Mouse (Mus musculus) MN1 (cell line): Measurements from ENCODE around the gene Lcn8.
A peak's percentile ranks its signal among the peaks of the same experiment; 100 is the strongest.

Experiments
- DNase-seq: peaks from one replicate; pipeline ENCODE4 v3.0.0-alpha.2; 2016; ENCODE audit warnings: low spot score

The Lcn8 gene

DNA sequence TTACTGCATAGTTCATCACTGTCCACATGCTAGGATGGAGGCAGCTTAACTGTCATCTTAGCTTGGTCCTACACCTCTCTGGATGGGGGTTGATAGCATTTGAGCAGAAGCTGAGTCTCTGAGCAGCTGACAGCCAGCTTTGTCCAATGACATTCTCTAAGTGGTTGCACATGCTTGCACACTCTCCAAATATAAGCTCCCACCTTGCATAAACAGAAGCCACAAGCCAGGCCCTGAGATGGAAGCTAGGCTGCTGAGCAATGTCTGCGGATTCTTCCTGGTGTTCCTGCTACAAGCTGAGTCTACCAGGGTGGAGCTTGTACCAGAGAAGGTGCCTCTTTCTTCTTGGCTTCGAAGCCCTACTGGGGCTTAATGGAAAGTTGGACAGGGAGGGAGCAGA lies at the start of gene Lcn8:
Gene Lcn8, plus strand, starts transcription at position 219 of the 400 bp plus-strand sequence.
- no peak for DNase-seq

DNA sequence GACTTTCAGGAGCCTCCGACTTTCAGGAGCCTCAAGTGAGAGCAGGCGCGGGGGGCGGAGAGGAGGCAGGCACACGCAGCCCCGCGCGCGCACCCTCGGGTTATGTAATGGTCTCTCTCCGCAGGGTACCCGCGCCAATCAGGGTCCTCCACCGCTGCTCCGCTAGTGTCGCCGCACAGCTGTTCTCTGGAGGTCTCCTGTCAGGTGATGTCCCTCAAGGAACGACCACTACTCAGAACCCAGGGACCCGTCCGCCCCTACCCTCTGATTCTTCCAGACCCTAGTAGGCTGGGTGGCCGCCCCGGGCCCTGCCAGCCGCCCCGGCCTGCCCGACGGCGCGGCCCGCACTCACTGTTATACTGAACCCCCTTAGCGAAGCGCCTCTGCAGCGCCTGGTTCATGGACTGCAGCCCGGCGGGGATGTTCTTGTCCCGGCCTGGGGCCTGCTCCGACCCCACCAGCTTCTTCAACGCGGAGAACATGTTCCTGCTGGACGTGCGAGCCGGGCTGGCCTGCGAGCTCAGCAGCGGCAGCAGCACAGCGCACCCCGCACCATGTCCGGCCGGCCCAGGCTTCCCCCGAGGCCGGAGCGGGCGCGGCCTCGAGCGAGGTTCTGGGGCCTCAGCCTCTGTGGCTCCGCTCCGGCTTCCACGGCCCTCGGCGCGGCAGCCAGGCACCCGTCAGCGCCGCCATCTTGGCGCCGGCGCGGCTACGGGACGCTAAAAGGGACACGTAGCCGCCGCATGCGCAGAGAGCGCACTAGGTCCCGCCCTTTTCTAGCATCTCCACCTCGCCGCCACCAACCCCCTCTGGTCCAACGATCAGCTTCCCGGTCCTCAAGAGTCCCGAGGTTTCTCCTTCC lies 44.9 kb upstream of the Lcn8 start, which contains the start of gene Rabl6:
Gene Rabl6, minus strand, starts transcription at position 761 of the 862 bp plus-strand sequence.
- DNase-seq, result peak; percentile 89

DNA sequence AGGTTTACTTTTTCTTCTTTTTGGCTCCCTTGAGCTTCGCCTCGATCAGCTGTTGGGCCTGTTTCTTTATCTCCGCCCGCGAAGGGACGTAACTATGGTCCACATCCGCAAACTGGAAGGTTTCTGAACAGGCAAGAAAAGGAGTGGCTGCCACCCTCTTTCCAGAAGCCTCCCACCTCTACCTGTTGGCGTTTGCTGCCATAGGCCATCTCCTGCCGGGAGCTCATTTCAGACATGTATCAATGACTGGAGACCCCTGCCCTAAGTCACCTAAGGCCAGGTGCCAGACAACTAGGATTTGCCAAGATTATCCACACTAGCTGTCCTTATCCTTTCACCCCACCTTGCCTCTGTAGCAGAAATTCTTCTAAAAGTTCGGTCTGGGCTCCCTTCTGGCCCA lies 44.2 kb upstream of the Lcn8 start:
- DNase-seq, result no peak

DNA sequence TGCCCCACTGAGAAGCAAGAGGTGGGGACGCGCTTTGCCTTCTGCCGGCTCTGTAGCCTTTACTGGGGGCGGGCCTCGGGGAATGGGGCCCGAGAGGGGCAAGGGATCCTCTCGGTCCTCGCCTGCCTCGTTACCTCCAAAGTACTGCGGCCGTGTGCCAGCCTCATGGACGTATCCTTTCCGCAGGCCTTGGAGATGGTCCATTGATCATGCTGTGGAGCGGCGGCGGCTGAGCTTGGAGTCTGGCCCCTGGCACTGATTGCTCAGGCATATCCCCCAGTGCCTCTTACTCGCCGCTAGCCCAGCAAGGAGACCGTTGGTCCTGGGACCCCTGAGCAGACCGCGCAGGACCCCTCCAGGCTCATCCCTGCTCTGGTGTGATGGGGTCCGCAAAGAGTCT lies 36.5 kb upstream of the Lcn8 start:
- no peak for DNase-seq

DNA sequence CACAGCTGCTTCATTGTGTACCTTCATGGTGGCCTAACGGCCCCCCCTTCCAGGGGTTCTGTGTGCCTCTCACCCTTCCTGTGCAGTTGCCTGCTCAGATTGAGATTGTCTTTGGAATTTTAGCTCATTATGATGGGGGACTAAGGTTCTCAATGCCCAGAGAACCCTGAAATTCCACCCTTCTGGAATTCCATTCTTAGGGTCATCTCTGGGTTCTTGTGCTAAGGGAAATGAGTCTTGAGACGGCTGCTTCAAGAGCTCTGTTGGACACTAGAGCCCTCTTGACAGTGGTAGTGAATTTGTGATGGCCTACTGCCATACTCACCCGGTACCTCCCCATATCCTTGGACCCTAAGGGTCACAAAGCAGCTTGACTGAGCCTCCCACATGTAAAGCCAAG lies 35.3 kb upstream of the Lcn8 start, which contains the start of gene Ccdc183:
Gene Ccdc183, minus strand, starts transcription at position 101 of the 400 bp plus-strand sequence.
- no peak for DNase-seq

DNA sequence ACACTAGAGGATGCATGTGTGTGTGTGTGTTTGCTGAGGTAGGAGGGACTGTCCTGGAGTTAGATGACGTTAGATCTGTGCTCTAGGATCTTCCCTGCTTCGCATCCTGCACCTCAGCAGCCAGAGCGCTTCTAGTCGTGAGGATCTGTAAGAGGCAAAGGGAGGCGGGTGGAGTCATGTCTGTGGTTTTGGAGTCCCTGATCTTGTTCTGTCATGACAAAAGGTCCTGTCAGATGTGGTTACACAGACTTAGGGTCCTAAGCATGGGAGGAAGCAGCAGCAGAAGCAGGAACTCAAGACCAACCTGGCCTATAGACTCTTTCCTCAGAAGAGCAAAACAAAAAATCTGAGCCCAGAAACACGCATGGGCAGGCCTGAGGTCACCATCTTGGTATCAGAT lies 32.5 kb upstream of the Lcn8 start:
- no peak for DNase-seq

DNA sequence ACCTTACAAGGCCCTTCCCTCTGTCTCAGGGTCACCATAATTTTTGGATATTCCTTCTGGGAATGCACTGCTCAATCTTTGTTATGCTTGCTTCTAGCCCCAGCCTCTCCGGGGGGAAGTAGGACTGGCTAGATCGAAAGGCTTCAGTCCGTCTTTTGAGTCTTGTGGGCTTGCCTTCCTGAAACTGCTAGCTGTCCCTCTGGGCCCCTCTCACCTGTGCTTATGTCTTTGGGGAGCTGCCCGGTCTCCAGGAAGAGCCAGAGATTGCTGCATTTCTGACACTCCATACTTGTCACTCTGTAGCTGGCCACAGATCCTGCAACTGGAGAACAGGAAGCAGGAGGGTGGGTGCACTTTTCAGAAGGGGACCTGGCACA lies 32.1 kb upstream of the Lcn8 start:
- DNase-seq, result no peak

DNA sequence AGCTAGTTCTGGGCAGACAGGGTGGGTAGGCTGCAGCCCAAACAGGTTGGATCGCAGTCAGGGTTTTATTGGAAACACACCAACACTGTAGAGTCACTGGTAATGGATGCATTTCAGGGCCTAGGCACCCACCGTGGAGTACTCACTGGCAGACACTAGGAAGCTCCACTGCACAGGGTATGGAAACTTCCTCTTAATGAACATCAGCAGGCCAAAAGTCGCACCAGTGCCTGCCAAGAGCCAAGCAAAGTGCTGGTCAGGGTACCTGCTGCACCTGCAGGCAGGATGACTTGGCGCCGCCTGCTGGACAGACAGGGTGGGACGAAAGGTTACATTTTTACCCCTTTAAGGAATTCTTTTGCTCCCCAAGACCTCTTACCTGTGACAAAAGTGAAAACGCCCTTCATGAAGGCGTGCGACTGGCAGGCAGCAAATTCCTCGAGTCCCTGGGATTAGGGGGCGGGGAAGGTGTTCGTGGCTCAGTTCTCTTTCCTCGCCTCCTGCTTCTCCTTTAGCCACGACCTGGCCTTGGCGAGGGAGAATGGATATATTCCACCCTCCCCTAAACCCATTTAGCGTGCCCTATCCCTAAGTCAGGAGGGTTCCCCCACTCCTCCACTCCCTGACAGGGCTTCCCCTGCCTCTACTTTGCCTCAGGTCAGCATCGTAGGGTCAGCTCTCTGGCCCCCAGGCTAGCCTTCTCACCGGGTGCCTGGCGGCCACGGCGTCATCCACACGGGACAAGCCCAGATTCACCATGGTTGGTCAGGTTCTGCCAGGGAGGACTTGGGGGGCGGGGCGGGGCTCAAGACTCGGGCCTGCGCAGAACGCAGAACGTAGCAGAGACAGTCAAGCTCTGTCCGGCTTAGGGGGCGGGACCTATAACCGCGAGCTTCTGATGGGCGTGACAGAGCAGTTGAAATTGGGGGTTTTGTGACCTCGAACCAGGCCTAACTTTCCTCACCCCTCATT lies 31.4 kb upstream of the Lcn8 start, which contains the start of gene Tmem141:
Gene Tmem141, minus strand, starts transcription at position 777 of the 972 bp plus-strand sequence.
- no peak for DNase-seq

DNA sequence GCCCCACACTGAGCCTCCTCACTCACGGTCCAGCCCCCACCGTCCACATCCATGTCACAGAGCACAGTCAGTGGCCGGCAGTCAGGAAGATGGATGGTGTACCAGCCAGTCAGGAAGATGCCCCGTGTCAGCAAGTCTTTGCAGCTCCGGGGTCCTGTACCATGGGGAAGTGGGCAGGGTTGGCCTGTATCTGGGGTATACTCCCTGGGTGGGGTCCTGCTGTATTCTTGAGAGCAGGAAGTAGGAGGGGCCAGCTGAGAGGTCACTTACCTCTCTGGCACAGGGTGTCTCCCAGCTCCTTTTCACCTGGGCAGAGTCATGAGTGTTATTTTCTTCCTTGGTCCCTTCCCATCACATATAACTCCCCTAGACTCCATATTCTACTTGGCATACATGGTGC lies 26.9 kb upstream of the Lcn8 start:
- DNase-seq, result no peak

DNA sequence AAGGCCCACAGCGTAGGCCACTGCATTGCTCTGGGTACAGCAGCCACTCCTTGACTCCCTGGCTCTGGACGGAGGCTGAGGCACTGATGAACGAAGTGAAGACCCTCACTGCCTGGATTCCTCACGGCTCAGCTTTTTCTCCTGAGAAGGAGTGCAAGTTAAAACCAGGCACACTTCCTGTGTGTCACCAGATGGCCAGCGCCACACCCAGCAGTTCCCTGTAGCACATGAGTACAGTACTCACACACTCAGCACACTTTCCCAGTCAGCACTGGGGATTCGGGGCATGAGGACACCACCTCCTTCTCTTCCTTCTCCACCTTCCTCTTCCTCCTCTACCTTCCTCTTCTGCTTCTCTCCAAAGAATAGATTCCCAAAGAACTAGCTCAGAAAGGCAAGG lies 25.1 kb upstream of the Lcn8 start, which contains the start of gene Fcna:
Gene Fcna, minus strand, starts transcription at position 220 of the 400 bp plus-strand sequence.
- no peak for DNase-seq

DNA sequence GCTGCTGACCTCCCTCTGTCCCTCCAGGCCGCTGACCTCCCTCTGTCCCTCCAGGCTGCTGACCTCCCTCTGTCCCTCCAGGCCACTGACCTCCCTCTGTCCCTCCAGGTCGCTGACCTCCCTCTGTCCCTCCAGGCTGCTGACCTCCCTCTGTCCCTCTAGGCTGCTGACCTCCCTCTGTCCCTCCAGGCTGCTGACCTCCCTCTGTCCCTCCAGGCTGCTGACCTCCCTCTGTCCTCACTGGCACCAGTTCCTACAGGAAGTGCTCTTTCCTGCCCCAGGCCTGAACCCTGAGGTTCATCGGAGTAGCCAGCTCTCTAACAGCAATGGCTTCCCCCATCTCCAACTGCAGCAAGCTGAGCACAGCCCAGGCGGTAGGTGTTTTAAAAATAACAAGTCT lies 24.2 kb upstream of the Lcn8 start:
- no peak for DNase-seq

DNA sequence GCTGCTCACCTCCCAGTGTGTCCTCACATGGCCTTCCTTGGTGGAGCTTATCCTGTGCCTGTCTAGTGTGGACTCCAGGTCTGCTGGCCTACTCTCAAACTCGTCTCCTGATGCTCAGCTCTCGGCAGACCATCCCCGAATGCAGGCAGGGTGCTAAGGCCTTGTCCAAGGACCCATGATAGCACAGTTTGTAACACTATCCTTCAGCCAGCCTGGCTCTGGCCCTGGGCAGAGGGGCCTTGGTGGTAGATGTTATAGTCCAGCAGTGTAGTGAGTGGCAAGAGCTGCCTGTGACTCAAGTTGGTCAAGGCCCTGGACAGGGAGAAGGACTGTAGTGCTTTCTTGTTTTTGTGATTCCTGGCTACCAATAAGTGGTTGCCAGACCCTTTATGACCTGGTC lies 19.3 kb upstream of the Lcn8 start:
- no peak for DNase-seq

DNA sequence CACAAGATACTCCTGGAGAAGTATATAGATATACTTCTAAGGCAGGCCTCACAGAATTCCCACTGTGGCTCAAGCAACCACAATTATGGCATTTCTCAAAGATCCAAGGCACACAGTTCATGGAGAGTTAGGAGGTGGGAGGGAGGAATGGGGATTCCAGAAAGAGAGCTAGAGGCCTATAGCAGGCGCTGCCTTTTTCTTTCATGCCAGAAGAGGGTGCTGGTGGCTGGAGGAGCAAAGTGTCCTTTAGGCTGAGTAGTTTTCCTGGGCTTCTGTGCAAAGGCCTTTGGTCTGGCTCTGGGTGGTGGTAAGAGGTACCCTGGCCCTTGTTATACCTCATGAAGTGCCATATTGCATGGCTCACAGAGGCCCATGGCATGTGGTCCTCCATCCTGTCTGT lies 18.9 kb upstream of the Lcn8 start:
- DNase-seq, result no peak

DNA sequence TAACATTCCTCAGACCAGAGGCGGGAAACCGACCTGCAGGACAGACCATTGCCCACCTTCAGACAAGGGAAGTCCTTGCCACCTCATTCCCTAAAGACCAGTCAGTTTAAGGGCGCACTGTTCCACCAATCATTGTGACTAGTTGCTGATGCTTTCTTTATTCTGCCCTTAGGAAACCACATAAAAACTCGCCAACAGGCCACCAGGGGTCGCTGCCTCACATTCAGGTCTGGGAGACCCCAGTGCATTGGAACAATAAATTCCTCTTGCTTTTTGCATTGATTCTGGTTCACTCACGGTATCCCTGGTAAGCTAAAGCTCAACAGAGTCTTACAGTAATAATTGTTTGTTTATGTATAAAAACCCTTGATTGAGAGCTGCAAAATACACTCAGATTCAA lies 13.0 kb upstream of the Lcn8 start:
- DNase-seq, result peak; percentile 18

DNA sequence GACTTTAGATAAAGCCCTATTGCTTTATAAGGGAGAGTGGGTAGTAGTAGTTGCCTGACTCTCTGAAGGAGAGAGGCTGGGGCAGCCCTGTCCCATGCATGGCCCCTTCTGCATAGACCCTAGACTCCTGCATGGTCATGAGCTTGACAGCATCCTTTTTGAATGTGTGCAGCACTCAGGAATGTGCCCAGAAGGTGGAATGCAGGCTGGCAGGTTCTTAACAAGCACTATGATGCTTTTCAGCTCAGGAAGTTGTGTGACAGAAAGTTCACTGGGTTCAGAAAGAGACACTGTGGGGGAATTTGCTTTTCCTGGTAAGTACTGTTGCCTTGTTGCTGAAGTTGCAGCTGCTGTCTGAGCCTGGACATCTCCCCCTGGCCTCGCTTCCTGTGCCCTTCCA lies 1.6 kb downstream of the Lcn8 start:
- DNase-seq, result no peak

DNA sequence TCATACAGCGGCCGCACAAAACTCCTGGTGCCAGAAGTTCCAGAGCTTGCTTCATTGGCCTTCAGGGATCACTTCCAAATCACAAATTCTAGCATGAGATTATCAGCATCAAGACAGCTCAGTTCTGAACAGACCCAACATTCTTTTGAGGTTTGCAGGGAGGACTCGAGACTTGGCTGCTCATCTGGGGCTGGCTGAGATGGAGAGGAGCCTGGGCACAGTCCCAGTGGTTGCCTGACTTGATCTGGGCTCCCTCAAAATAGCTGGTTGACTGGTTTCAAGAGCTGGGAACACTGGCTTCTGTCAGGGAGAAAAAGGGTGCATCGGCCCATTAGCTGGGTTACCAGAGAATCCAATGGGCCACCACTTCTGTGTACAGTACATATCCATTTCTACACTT lies 3.8 kb downstream of the Lcn8 start:
- DNase-seq, result no peak

DNA sequence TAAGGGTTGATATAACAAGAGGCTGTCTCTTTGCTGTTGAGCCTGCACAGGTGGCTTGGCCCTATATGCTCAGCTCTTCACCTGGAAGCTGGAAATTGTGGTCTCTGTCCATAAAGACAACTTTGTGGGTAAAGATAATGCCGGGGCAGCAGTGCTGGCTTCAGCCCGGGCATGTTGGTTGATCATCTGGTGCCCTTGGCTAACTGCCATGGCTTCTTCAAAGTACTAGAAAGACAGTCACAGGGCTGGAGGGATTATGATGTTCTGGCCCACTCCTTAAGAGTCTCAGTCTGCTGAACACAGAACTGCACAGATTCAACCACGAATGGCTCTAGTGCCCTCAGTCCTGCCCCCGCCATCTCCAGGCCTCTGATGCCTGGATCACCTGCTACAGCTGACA lies 4.3 kb downstream of the Lcn8 start:
- DNase-seq, result no peak

DNA sequence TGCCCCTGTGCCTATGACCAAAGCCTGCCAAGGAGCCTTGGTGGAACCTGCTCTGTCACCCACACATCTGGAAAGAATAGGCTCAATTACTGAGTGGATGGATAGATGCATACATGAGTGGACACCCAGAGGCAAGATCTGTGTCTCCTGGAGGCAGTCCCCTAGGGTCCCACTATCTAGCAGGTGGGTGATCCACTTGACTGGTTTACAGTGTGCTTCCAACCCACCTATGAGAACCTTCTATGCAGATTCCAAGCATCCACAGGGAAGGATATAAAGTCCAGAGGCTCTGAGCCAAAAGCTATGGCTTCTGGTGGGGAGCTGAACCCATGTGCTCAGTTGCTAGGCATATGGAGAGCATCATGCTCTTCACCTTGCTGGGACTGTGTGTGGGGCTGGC lies 4.7 kb downstream of the Lcn8 start, which contains the start of gene Lcn5:
Gene Lcn5, plus strand, starts transcription at position 301 of the 400 bp plus-strand sequence.
- no peak for DNase-seq

DNA sequence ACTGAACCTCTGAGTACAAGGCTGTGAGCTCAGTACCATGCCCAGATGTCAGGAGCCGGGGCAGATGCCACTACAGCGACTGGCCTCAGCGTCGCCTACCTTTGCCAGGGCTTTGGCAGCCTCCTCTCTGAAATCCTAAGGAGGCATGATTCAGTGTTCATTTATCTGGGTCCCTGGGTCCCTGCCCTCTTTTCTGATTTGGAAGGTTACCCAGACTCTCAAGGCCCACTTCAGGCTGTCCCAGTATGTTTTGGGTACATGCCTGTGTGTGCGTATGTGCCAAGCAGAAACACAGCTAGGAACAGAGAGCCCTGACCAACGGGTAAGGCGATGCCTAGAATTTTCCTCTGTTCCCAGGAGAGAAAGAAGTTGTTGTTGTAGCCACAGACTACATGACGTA lies 7.4 kb downstream of the Lcn8 start:
- no peak for DNase-seq

DNA sequence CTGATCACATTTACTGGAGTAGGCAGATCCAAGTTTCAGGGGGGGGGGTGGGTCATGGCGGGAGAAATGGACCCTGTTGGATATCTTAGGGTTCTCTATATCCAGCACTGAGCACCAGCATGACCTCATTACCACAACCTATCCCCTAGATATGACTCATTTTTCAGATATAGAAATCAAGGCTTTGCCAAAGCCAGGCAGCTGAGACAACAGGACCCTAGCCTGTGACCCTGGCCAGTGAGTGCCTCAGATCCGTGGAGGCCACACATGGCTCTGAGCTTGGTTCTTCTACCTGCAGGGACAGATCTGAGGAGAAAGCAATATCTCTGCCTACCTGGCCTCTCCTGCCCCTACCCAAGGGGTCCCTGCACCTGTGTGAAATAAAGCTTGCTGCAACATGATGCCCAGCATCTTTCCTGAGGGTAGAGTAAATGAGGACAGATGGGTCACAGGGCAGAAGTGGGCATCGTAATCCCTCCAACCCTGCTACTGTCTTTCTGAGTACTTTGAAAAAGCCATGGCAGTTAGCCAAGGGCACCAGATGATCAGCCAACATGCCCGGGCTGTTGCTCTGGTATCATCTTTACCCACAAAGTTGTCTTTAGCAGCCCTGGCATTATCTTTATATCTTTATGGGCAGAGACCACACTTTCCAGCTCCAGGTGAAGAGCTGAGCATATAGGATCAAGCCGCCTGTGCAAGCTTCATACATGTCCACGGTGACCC lies 8.5 kb downstream of the Lcn8 start:
- no peak for DNase-seq

DNA sequence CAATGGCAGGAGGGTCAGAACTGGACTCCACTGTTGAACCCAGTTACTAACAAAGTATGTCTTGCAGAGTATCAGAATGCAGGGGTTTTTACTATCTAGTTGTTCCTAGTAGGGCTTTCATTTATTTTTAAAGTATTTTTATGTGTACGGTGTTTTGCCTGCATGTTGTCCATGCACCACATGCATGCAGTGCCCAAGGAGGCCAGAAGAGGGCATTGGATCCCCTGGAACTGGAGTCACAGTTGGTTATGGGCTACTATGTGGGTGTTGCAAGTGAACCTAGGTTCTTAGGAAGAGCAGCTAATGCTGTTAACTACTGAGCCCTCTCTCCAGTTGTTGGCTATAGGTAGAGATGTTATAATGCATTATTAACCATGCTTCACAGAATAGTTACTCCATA lies 10.6 kb downstream of the Lcn8 start:
- no peak for DNase-seq

DNA sequence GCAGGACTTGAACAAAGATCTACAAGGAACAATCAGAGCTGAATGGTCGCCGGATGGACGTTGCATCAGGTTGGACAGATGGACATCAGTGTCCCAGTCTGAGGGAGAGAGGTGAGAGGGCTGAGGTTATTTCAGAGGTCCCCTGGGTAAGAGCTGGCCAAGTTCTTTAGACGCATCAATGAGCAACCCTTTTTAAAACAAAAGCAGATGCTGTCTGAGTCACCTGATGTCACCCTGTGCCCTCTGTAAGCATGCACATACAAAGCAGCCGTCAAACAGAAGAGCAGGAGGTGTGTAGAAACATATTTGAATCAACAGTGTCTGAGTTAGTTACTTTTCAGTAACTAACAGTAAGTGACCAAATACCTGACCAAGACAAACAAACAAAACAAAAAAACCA lies 11.2 kb downstream of the Lcn8 start:
- no peak for DNase-seq
